Mouse (Mus musculus) frontal cortex, postnatal 14 days (tissue): ENCODE measurements at regions not wholly inside any gene's neighbourhood (a gene's known extent, or its start where the extent isn't known, plus 50 kb on each side); places are given as distances from the start of the nearest gene placed in this dataset.
A peak's percentile ranks its signal among the peaks of the same experiment; 100 is the strongest.
"Not testable (repeated sequence)": the region's sequence is repeated elsewhere in the genome, so short reads cannot be mapped to it uniquely, and the experiment has no call there.

Experiments
- DNase-seq, 2 experiments: peaks; one replicate each; pipeline ENCODE4 v3.0.0; 2022; ENCODE audit warnings: low spot score in 2 of 2

- DNase-seq: no peak
Observed at GRCm38 (mm10) chr4:66691598-66692220, 135.7 kb upstream of the Tlr4 start.

GRCm38 (mm10) chr4:66693982-66694578, 133.3 kb upstream of the Tlr4 start:
- DNase-seq: no peak

- no peak for DNase-seq
Observed at GRCm38 (mm10) chr4:66715821-66716760, 111.3 kb upstream of the Tlr4 start.

GRCm38 (mm10) chr4:66737407-66737806, 90.0 kb upstream of the Tlr4 start:
- no peak for DNase-seq

GRCm38 (mm10) chr4:66743421-66743820, 84.0 kb upstream of the Tlr4 start:
- DNase-seq: not testable (repeated sequence)

GRCm38 (mm10) chr4:66768762-66769161, 58.6 kb upstream of the Tlr4 start:
- DNase-seq: peak; percentile 37 to 73
